Mouse (Mus musculus) embryonic facial prominence, embryonic 10.5 days (tissue): Measurements from ENCODE around the gene Bckdhb. TPM values are rescaled to one million over a fixed set of nuclear protein-coding genes. Genes with fewer than 3 reads are reported as not detected.
"Not testable (repeated sequence)": the region's sequence is repeated elsewhere in the genome, so short reads cannot be mapped to it uniquely, and the experiment has no call there.

Source experiments
- DNase-seq: peaks from one replicate; pipeline ENCODE4 v3.0.0-alpha.2; 2017; ENCODE audit warnings: low spot score
- H3K27ac ChIP-seq: fragments of 300-500 bp; sonication (generic); replicated peaks from 2 replicates; pipeline ENCODE4 v1.5.1; 2016; ENCODE audit warnings: mild to moderate bottlenecking
- H3K27me3 ChIP-seq: fragments of 300-500 bp; sonication (generic); replicated peaks from 2 replicates; pipeline ENCODE4 v1.6.1; 2016; ENCODE audit warnings: low read depth, mild to moderate bottlenecking; ENCODE audit not compliant: poor library complexity, severe bottlenecking
- H3K36me3 ChIP-seq: fragments of 300-500 bp; sonication (generic); replicated peaks from 2 replicates; pipeline ENCODE4 v1.6.1; 2016; ENCODE audit warnings: mild to moderate bottlenecking, moderate library complexity
- H3K4me1 ChIP-seq: fragments of 300-500 bp; sonication (generic); 2 replicates; pipeline ENCODE4 v1.6.1; 2016
- H3K4me3 ChIP-seq: fragments of 300-500 bp; sonication (generic); 2 replicates; pipeline ENCODE4 v1.5.1; 2016; ENCODE audit warnings: mild to moderate bottlenecking, moderate library complexity
- H3K9me3 ChIP-seq: fragments of 300-500 bp; sonication (generic); 2 replicates; pipeline ENCODE4 v1.6.1; 2016; ENCODE audit warnings: mild to moderate bottlenecking
- WGBS: fragments of 180-500 bp; shearing (Covaris S2); methylation state at CpG from one replicate; pipeline ENCODE4 v1.1.7; 2016; 5-methylcytosine and 5-hydroxymethylcytosine counted together
- polyA plus RNA-seq: library from polyadenylated mRNA; unstranded; fragments of >200 nt; fragmentation: Nextera tagmentation; extraction: Ambion mirVana; gene quantifications from 2 replicates; pipeline ENCODE4 v1.2.1, GENCODE M21; 2016

Gene Bckdhb
- polyA plus RNA-seq, 1 experiment from 2014 or later, result 64.9 TPM

DNA sequence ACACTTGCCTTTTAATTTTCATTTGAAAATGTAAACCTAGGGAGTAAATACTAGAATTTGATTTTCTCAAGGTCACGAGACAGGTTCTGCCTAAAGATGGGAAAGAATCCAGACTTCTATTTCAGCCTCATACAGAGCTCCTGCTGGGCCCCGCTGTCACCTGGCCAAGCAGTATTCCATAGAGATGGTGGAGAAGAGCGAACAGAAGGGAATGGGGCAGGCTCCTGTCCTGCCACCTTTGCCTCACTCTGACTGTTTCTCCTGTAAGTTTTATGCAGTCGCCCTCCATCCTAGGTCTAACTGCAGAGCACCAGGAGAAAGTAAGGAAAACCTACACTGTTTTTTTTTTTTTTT lies 720 bp downstream of the Bckdhb start:
- Histone ChIP-seq H3K27ac (no peak overlapping the region; the same call in 1 of the 2 replicates), H3K27me3 (no peaks in the 10 kb centered on the region), H3K4me1 (peaks cover 6% of the 10 kb centered on the region), H3K36me3 (no peaks in the 10 kb centered on the region; the same call in 1 of the 2 replicates), H3K4me3 (peak overlapping the region; percentile 86), H3K9me3 (no peaks in the 10 kb centered on the region)
- WGBS, result 64% methylated on average over 4 of the region's 4 CpGs
- DNase-seq, result no peak

- 89% methylated on average over 5 of the region's 5 CpGs for WGBS
- Histone ChIP-seq H3K27me3 (no peaks in the 10 kb centered on the region), H3K9me3 (no peaks in the 10 kb centered on the region), H3K36me3 (no peaks in the 10 kb centered on the region; the same call in 1 of the 2 replicates), H3K27ac (no peak overlapping the region), H3K4me1 (peaks cover 6% of the 10 kb centered on the region), H3K4me3 (no peak overlapping the region)
- no peak for DNase-seq
These were observed 1.4 kb downstream of the Bckdhb start for GRCm38 (mm10) chr9:83926302-83926701.

DNA sequence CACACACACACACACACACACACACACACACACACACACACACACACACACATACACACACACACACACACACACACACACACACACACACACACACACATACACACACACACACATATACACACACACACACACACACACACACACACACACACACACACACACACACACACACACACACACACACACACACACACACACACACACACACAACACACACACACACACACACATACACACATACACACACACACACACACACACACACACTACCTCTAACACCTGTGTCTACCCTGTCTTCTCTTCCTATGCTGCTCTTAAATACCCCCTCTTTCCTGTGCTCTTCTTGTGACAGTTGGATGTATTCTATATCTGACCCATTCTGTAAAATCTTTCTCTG lies 14.6 kb downstream of the Bckdhb start:
- H3K27ac ChIP-seq, result not testable (repeated sequence)

DNA sequence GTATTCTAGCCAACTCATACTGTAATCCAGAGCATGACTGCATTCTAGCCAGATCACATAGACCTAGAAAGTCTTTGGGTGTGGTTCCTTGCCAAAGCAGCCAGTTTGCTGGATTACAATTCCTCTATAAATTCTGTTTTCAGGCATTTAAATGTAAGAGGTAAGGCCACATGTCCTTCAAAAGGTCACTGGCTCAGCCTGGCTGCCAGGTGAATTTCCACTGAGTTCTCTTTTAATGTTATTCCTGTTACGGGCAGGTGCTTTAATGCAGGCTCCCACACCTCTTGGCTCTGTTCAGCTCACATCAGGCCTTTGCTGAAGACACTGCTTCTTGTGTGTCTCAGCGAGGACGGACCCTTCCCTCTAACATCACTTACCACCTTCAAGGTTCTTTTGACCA lies 15.1 kb downstream of the Bckdhb start:
- Histone ChIP-seq H3K36me3 (peaks cover 13% of the 10 kb centered on the region), H3K27ac (no peak overlapping the region), H3K27me3 (no peaks in the 10 kb centered on the region), H3K4me1 (0 out of 2 replicates have a peak, but pooled peaks cover 8% of the 10 kb centered on the region), H3K4me3 (no peak overlapping the region), H3K9me3 (peaks cover 10% of the 10 kb centered on the region; the same call in 1 of the 2 replicates)
- WGBS, result 93% methylated on average over 3 of the region's 3 CpGs
- no peak for DNase-seq

More for the DNA sequence above, 14.6 kb downstream of the Bckdhb start:
- H3K9me3 ChIP-seq, result peaks cover 10% of the 10 kb centered on the region; the same call in 1 of the 2 replicates
- not testable (repeated sequence) for H3K4me3 ChIP-seq, H3K27me3 ChIP-seq, DNase-seq, H3K4me1 ChIP-seq
- peaks cover 13% of the 10 kb centered on the region for H3K36me3 ChIP-seq

- Histone ChIP-seq H3K9me3 (peaks cover 10% of the 10 kb centered on the region; the same call in 1 of the 2 replicates), H3K36me3 (peaks cover 13% of the 10 kb centered on the region), H3K4me3 (no peak overlapping the region), H3K27me3 (no peaks in the 10 kb centered on the region), H3K4me1 (0 out of 2 replicates have a peak, but pooled peaks cover 8% of the 10 kb centered on the region), H3K27ac (no peak overlapping the region)
- DNase-seq, result peak; percentile 18
- 59% methylated on average over 9 of the region's 9 CpGs for WGBS
These were observed 15.8 kb downstream of the Bckdhb start for GRCm38 (mm10) chr9:83940537-83941363.

GRCm38 (mm10) chr9:83951336-83951735 lies 26.4 kb downstream of the Bckdhb start:
- Histone ChIP-seq H3K27ac (no peak overlapping the region), H3K4me3 (no peak overlapping the region), H3K36me3 (peaks cover 8% of the 10 kb centered on the region), H3K27me3 (no peaks in the 10 kb centered on the region), H3K9me3 (no peaks in the 10 kb centered on the region), H3K4me1 (no peaks in the 10 kb centered on the region)
- DNase-seq, result no peak
- WGBS, result 88% methylated on average over 4 of the region's 4 CpGs

DNA sequence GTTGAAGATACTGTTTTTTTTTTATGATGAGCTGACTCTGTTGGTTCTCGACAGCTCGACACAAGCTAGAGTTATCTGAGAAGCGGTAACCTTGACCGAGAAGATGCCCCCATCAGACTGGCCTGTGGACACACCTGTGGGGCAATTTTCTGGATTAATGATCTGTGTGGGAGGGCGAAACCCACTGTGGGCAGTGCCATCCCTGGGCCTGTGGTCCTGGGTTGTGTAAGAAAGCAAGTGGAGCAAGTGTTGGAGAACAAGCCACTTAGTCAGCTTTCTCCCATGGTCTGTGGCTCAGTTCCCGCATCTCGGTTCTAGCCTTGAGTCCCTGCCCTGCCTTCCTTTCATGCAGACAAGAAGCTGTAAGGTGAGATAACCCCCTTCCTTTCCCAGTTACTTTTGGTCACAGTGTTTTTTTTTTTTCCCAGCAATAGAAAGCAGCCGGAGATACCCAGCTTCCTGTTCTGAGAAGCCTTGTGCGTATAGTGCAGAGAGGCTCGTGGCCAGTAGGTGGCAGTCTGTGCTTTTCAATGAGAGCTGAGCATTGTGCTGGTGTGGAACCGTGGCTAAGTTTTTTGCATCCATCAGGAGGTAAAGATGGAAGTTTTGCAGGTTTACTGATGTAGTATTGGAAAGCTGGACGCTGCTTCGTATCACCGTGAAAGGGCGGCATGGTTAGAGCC lies 31.8 kb downstream of the Bckdhb start:
- Histone ChIP-seq H3K9me3 (no peaks in the 10 kb centered on the region), H3K4me1 (no peaks in the 10 kb centered on the region), H3K36me3 (peaks cover 16% of the 10 kb centered on the region), H3K27ac (no peak overlapping the region), H3K4me3 (no peak overlapping the region), H3K27me3 (no peaks in the 10 kb centered on the region)
- 60% methylated on average over 15 of the region's 15 CpGs for WGBS
- peak; percentile 78 for DNase-seq

DNA sequence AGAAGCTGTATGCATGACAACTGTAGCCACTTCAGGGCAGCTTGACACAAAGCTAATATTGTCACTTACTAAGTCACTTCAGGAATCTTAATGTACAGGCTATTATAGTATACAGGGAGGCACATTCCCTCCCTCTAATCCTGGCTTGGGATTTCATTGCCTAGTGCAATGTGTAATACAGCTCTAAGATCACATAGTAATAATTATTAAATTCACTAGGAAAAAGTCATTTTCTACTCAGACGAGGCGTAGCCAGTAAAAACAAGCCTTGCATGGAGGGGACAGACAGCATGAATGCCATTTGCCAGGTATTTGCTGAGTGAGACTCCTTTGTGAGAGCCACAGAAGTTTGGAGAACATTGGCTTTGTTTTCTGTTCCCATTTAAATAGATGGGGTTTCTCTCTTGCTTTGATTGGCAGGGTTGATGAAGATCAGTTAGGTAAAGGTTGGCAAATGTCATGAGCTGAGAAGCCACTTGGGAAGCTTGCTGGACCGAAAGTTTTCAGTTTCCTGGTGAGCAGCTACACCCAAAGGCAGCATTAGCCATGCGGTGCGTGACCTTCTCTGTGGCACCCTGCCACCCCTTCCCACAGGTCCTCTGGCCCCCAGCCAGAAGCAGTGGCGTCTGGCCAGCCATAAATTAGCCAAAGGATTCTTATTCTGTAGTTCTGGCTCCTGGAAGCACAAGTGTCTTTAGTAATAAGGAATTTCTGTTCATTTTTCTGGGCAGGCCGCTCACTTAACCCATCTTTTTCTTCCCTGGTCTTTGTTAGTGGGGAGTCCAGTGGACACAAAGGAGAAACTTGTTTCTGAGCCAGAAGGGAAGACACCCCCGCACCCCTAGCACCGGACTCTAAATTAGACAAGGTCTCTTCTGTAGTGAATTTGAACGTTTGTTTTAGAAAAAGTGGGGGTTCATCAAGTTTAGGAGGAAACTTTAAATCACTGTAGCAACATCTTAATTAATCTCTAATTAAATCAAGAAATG lies 37.4 kb downstream of the Bckdhb start:
- no peaks in the 10 kb centered on the region for H3K27me3 ChIP-seq
- 84% methylated on average over 10 of the region's 10 CpGs for WGBS
- H3K36me3 ChIP-seq, result peaks cover 8% of the 10 kb centered on the region; the same call in 1 of the 2 replicates
- no peak overlapping the region for H3K4me3 ChIP-seq
- H3K9me3 ChIP-seq, result no peaks in the 10 kb centered on the region
- DNase-seq, result no peak
- peaks cover 6% of the 10 kb centered on the region; the same call in 1 of the 2 replicates for H3K4me1 ChIP-seq
- H3K27ac ChIP-seq, result no peak overlapping the region

GRCm38 (mm10) chr9:83963296-83963695 lies 38.4 kb downstream of the Bckdhb start:
- Histone ChIP-seq H3K4me3 (no peak overlapping the region), H3K36me3 (peaks cover 8% of the 10 kb centered on the region; the same call in 1 of the 2 replicates), H3K9me3 (no peaks in the 10 kb centered on the region), H3K27me3 (no peaks in the 10 kb centered on the region), H3K4me1 (peaks cover 6% of the 10 kb centered on the region; the same call in 1 of the 2 replicates), H3K27ac (no peak overlapping the region)
- 92% methylated on average over 10 of the region's 10 CpGs for WGBS
- DNase-seq, result no peak

DNA sequence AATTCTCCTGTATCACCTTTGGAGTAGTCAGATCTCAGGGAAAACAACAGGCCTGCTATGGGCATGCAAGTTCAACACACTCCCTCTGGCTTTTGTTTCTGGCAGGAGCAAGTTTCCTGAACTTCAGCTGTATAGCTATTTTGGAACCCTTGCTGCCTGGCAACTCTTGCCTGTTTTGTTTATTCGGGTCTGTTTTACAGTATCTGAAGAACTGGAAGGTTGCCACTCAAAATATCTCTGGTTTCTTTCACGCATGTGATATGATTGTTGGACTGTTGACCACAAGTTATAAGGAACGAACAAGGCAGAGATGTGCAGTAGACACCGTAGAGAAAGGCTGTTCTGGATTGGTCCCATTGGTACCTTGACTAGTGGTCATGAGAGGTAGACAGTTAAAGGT lies 39.4 kb downstream of the Bckdhb start:
- Histone ChIP-seq H3K36me3 (peaks cover 8% of the 10 kb centered on the region; the same call in 1 of the 2 replicates), H3K4me3 (no peak overlapping the region), H3K27ac (no peak overlapping the region), H3K9me3 (no peaks in the 10 kb centered on the region), H3K4me1 (peaks cover 6% of the 10 kb centered on the region; the same call in 1 of the 2 replicates), H3K27me3 (no peaks in the 10 kb centered on the region)
- WGBS, result 93% methylated on average over 4 of the region's 4 CpGs
- DNase-seq, result no peak

- Histone ChIP-seq H3K36me3 (no peaks in the 10 kb centered on the region), H3K4me1 (peaks cover 2% of the 10 kb centered on the region; the same call in 1 of the 2 replicates), H3K9me3 (no peaks in the 10 kb centered on the region), H3K27ac (no peak overlapping the region), H3K4me3 (no peak overlapping the region), H3K27me3 (no peaks in the 10 kb centered on the region)
- DNase-seq, result no peak
- WGBS, result 94% methylated on average over 9 of the region's 9 CpGs
These were observed 42.6 kb downstream of the Bckdhb start for GRCm38 (mm10) chr9:83967439-83968050.
